Mouse (Mus musculus) heart, adult 2 months (tissue): ENCODE measurements at regions not wholly inside any gene's neighbourhood (a gene's known extent, or its start where the extent isn't known, plus 50 kb on each side); places are given as distances from the start of the nearest gene placed in this dataset.
A peak's percentile ranks its signal among the peaks of the same experiment; 100 is the strongest.

Source experiments
- DNase-seq, 2 experiments: peaks; one replicate each; pipeline ENCODE4 v3.0.0; 2021
- H3K27ac ChIP-seq: fragments of 200-600 bp; 2 replicates; pipeline ENCODE4 v1.8.1; 2022
- H3K27me3 ChIP-seq: fragments of 200-500 bp; 2 replicates; pipeline ENCODE4 v1.6.1; 2012; ENCODE audit warnings: mild to moderate bottlenecking, low read length, inconsistent platforms, mixed read lengths; ENCODE audit not compliant: control insufficient read depth, insufficient read depth
- H3K36me3 ChIP-seq: fragments of 200-500 bp; 2 replicates; pipeline ENCODE4 v1.6.1; 2012; ENCODE audit warnings: low read length, inconsistent platforms; ENCODE audit not compliant: control insufficient read depth, insufficient read depth
- H3K4me1 ChIP-seq: fragments of 200-500 bp; 2 replicates; pipeline ENCODE4 v1.6.1; 2011; ENCODE audit warnings: low read length; ENCODE audit not compliant: control insufficient read depth, insufficient read depth
- H3K4me3 ChIP-seq: fragments of 200-600 bp; 2 replicates; pipeline ENCODE4 v1.8.1; 2022
- H3K79me2 ChIP-seq: fragments of 200-500 bp; replicated peaks from 2 replicates; pipeline ENCODE4 v1.6.1; 2012; ENCODE audit warnings: mild to moderate bottlenecking, inconsistent platforms, low read length, moderate library complexity, mixed read lengths; ENCODE audit not compliant: control insufficient read depth, insufficient read depth
- H3K9ac ChIP-seq: fragments of 200-500 bp; 2 replicates; pipeline ENCODE4 v1.6.1; 2012; ENCODE audit warnings: low read depth, mild to moderate bottlenecking, control low read depth, inconsistent platforms, low read length, mixed read lengths
- CTCF ChIP-seq: fragments of 200-600 bp; IDR thresholded peaks from 2 replicates; pipeline ENCODE4 v1.8.1; 2022; ENCODE audit warnings: antibody characterized with exemption, mild to moderate bottlenecking, moderate library complexity
- EP300 ChIP-seq: fragments of 200-500 bp; IDR thresholded peaks from 2 replicates; pipeline ENCODE4 v1.6.1; 2011; ENCODE audit warnings: low read depth, low read length, control low read depth; ENCODE audit not compliant: insufficient read depth
- POLR2A ChIP-seq: fragments of 200-500 bp; IDR thresholded peaks from 2 replicates; pipeline ENCODE4 v1.6.1; 2011; ENCODE audit warnings: mild to moderate bottlenecking, low read depth, low read length, control low read depth; ENCODE audit not compliant: insufficient read depth
- WGBS: fragments of 180-500 bp; shearing (Covaris S2); methylation state at CpG from one replicate; pipeline ENCODE4 v1.1.7; 2018; 5-methylcytosine and 5-hydroxymethylcytosine counted together
- intact Hi-C: fragments of 180-260 bp; cut with DNase I; formaldehyde crosslinking; loops from one replicate; pipeline ENCODE4 v1.15.1; 2025

DNA sequence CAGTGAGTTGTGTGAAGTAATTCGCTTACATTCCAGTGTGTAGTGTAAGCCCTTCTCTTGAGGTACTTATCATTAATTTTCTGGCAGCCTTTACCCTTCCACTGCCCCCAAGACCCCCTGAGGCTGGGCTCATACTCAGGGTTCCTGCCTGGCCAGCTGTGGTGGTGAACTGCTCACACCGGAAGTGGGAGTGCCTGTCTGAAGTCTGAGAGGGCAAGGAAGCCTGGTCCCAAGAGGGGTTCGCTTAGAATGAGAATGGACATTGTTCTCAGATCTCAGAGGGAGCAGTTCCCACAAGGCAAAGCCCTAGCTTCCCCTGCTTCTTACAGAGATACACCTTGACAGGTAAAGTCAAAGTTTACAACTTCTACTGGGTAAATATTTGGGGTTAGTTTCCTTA is 138.1 kb upstream of the Klf3 start:
- intact Hi-C loops: no loop called here
- no peaks in the 10 kb centered on the region for H3K36me3 ChIP-seq
- no peak for TF ChIP-seq POLR2A
- TF ChIP-seq EP300: no peak
- no peak for TF ChIP-seq CTCF
- no peaks in the 10 kb centered on the region for H3K79me2 ChIP-seq
- H3K27ac ChIP-seq: no peak overlapping the region; the same call in 1 of the 2 replicates
- no peak for DNase-seq
- H3K4me1 ChIP-seq: peaks cover 5% of the 10 kb centered on the region
- H3K4me3 ChIP-seq: no peak overlapping the region
- H3K27me3 ChIP-seq: no peaks in the 10 kb centered on the region
- 59% methylated on average over 3 of the region's 3 CpGs for WGBS
- H3K9ac ChIP-seq: no peak overlapping the region

DNA sequence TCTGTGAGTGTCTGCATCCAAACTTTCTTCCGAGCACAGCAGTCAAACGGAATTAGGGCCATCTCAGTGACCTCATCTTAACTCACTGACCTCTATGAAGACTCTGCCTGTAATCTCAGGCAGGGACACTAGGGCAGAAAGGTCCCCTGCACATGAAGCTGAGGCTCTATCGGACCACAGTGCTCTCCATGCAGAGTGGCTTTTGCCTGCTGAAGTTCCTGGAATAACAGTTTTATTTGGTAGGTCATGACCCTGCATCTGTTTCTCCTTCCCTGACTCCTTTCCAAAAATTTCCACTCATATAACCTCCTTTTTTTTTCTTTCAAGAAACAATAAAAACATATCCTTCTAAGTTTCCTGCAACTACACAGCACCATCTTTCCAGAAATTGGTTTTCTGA is 136.9 kb upstream of the Klf3 start:
- Histone ChIP-seq H3K4me3 (no peak overlapping the region), H3K27me3 (no peaks in the 10 kb centered on the region), H3K9ac (no peak overlapping the region), H3K36me3 (no peaks in the 10 kb centered on the region), H3K4me1 (peaks cover 5% of the 10 kb centered on the region), H3K27ac (peak overlapping the region; percentile 36; the same call in 1 of the 2 replicates), H3K79me2 (no peaks in the 10 kb centered on the region)
- intact Hi-C loops: no loop called here
- 69% methylated on average over 3 of the region's 3 CpGs for WGBS
- DNase-seq: no peak
- TF ChIP-seq EP300 (no peak), POLR2A (no peak), CTCF (peak; percentile 18; the same call in 1 of the 2 replicates)

DNA sequence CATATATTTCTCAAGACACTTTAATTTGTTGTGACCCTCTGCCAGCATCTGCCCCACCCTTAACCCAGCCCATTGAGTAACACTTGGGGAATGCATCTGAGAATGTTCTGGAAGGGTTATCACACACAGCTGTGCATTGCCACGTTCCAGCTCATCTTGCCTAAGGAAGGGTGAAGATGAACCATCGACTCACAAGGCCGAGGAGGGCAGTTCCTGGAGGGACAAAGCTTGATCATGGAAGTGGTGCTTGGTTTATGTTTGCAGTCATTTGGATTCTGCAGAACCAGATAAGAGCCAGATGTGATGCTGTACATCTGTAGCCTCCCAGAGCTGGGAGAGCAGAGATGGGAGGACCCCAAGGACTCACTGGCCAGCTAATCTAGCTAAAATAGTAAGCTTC is 136.1 kb upstream of the Klf3 start:
- Histone ChIP-seq H3K4me1 (peaks cover 5% of the 10 kb centered on the region), H3K4me3 (no peak overlapping the region), H3K27me3 (no peaks in the 10 kb centered on the region), H3K36me3 (no peaks in the 10 kb centered on the region), H3K27ac (no peak overlapping the region), H3K9ac (no peak overlapping the region), H3K79me2 (no peaks in the 10 kb centered on the region)
- intact Hi-C loops: no loop called here
- DNase-seq: peak in 1 of 2 experiments; percentile 49
- whole genome bisulfite sequencing: 60% methylated on average over 3 of the region's 3 CpGs
- TF ChIP-seq EP300 (0 out of 2 replicates have a peak, but pooled peaks have one; percentile 9), CTCF (no peak)

DNA sequence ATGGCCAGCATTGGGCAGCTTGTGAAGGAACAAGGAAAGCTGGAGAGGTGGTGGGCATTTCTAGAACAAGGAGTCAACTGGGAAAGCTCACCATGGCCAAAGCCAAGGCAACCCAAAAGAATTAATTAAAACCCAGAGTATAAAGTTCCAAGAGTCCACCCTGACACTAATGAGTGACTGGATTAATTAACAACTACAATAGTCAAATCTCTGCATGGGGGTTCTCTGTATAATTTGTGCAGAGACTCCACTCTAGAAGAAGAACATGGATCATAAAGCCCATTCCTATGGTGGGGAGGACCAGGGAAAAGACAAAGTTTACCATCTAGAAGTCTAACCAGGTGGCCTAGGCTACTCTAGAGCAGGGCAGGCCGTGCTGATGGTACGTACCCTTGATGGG is 129.3 kb upstream of the Klf3 start:
- intact Hi-C loops: no loop called here
- TF ChIP-seq CTCF: no peak
- no peak for TF ChIP-seq POLR2A
- TF ChIP-seq EP300: no peak
- Histone ChIP-seq H3K27me3 (no peaks in the 10 kb centered on the region), H3K4me1 (0 out of 2 replicates have a peak, but pooled peaks cover 1% of the 10 kb centered on the region), H3K4me3 (no peak overlapping the region), H3K27ac (no peak overlapping the region), H3K79me2 (no peaks in the 10 kb centered on the region), H3K9ac (no peak overlapping the region), H3K36me3 (no peaks in the 10 kb centered on the region)
- no peak for DNase-seq
- WGBS: 97% methylated on average over 2 of the region's 2 CpGs

DNA sequence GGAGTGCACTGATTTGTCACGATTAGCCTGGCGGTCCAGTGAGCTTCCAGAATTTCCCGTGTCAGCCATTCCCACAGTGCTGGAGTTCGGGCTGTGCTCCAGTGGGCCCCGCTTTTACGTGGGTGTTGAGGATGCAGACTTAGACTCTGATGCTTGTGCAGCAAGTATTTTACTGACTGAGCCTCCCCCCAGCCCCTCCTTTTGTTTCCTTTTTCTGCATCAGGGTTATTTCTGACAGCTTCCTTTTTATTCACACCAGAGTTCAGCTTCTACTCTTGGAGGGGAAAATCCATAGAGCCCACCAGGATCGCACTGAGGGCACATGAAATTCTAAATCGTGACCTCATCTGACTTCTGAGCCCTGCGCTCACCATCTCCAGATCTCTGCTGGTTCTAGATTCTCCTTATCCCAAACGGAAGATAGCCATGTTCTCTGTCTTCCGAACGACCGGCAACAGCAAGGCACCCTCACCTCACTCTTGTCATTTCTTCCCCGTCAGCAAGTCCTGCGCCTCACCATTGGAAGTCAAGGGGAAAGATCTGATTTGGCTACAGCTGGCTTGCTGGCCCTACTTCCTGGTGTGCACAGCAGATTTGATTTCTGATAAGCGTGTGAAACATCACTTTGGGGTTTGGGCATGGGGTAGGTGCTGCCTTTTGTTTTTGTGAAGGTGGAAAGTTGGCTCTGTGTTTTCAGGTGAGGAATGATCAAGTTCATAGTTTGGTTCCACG is 126.8 kb upstream of the Klf3 start:
- H3K4me1 ChIP-seq: peaks cover 1% of the 10 kb centered on the region; the same call in 1 of the 2 replicates
- H3K79me2 ChIP-seq: no peaks in the 10 kb centered on the region
- no peak overlapping the region for H3K27ac ChIP-seq
- TF ChIP-seq EP300: no peak
- TF ChIP-seq POLR2A: no peak
- TF ChIP-seq CTCF: no peak
- WGBS: 80% methylated on average over 17 of the region's 17 CpGs
- intact Hi-C loops: no loop called here
- H3K36me3 ChIP-seq: no peaks in the 10 kb centered on the region
- peak in 1 of 2 experiments; percentile 25 for DNase-seq
- no peaks in the 10 kb centered on the region for H3K27me3 ChIP-seq
- no peak overlapping the region for H3K9ac ChIP-seq
- H3K4me3 ChIP-seq: no peak overlapping the region

DNA sequence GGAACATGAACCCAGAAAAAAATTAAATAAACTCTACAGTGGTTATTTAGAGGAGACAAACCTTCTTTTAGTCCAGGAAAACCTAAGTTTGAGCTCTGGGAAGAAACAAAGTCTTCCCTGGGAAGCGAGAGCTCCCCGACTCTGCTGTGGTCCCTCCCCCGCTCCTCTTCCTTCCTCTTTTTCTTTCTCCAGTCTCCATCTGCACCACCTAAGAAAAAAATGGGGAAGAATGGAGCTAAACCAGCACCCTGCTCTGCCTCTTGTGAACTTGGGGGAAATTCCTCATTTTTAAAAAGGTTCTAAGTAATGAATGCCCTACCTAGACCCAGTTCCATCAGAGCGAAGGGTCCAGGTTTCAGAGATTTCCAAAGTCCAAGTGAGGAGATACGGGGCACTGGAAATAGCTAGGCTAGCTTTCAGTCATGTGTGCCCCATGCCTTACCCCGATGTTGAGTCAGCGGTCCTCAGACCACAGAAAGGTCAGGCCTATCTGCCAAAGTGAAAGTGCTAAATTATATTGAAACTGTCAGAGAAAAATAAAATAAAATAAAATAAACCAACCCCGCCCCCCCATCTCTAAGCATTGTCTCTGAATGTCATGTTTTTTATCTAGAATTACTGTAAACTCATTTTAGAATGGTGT is 126.1 kb upstream of the Klf3 start:
- Histone ChIP-seq H3K4me1 (peaks cover 4% of the 10 kb centered on the region), H3K27ac (no peak overlapping the region), H3K9ac (no peak overlapping the region), H3K79me2 (no peaks in the 10 kb centered on the region), H3K27me3 (no peaks in the 10 kb centered on the region), H3K36me3 (no peaks in the 10 kb centered on the region), H3K4me3 (no peak overlapping the region)
- TF ChIP-seq CTCF (no peak), POLR2A (no peak), EP300 (no peak)
- 74% methylated on average over 8 of the region's 8 CpGs for WGBS
- intact Hi-C loops: no loop called here
- DNase-seq: no peak
